Mouse (Mus musculus): ENCODE results near the gene Ube2ql1.

DNA sequence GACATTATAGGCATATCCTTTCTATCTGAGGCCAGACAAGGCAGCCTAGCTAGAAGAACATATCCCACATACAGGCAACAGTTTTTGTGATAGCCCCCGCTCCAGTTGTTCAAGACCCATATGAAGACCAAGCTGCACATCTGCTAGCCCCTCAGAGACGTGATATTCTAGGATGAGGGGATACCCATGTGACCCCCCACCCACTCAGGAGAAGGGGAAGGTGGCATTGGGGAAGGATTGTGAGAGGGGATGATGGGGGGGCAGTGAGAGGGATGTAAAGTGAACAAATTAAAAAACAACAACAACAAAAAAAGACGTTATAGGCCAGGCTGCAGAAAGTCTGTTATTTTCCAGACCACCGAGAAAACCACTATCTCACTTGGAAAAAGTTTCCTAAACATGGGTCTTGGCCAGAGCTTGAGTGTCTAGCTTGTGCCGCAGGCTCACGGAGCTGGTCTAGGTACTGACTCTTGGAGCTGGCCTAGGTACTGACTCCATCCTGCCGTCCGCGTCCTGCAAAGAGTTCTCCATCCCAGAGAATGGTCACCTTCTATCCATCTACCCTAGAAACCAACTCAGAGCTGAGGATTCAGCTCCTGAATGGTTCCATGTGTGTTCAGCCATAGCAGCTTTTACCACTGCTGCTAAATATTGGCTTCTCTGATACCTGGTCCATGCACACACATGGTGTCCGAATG lies 65.6 kb downstream of the Ube2ql1 start:
- no peak for TF ChIP-seq CHD2 (IDR thresholded peaks at IDR 0.05; ENCODE audit: low read length)
- no peak for TF ChIP-seq MAX (IDR thresholded peaks at IDR 0.05; ENCODE audit: low read length)

Data from MEL (cell line).